Mouse (Mus musculus): ENCODE results near the gene Necab2. TPM values are rescaled to one million over a fixed set of nuclear protein-coding genes. Genes with fewer than 3 reads are reported as not detected.

The Necab2 gene
- not detected for polyA plus RNA-seq (2017; shearing (Covaris generic))

DNA sequence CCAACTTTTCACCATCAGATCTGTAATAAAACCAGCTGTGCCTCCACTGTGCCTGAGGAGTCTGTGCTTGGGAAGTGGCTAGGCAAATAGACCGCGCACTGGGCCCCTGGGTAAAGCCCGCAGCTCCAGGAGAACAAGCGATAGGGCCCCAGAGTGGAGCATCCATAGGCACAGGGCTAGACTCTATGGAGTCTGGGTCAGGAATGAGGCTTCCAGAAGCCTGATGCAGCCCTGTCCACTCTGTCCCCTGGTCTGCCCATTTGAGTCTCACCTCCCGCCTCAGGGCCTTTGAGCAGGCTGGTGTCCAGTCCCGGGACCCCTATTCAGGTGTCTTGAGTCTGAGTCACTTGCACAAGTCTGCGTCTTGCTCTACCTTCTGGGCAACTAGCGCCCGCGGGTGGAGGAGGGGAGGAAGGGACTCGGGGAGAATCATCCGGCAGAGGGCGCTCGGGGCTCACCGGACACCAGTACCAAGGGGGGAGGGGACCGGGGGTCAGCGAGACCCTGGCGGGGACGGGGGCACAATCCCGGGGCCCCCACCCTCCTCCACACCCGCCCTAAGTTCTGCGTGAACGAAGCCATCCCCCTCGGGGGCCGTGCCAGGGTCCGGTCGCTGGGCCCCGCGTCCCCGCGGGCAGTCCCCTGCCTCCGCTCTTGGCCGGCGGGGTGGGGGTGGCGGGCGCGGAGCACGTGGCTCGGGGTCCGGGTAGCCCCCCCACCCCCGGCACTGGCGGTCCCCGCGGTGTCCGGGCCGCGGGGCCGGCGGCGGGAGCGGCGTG is at the start of gene Necab2:
Necab2 (plus strand) TSS at position 509 of the 779 bp plus-strand sequence.
- peak; percentile 25 for ATAC-seq

DNA sequence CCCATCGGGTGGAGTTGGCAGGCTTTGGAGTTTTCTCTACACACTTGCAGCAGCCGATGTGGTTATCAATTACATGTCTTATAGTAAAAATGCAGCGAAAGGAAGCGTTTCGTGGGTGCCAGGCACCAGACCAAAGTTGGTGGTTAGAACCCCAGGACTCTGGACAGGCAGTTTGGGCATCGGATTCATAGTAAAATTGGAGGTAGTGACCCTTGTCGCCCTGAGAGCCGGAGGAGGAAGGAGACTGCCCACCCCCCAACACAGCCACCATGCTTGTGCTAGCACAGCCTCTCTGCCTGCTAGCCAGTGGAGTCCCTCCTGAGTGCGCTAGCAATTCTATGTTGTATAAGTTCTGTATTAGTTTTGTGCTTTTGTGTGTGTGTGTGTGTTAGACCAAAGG is 48.0 kb upstream of the Necab2 start:
- ATAC-seq, result no peak

DNA sequence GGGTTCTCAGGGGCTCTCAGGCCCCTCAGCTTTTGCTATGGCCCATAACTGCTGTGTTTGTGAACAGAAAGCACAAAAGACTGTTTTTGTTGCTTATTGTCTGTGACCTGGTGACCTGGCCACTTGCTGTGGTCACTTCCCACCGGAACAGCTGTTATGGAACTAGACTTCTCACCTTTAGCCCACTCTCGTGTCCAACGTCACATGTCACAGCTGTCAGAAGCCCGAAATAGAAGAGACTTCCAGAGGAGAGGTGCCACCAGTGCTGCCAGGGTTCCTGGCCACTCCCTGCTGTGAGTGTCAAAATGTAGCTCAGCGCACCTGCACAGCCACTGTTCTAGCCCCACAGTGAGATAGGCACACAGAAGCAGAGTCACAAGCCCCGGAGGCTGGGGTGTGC is 47.3 kb upstream of the Necab2 start:
- ATAC-seq, result no peak

DNA sequence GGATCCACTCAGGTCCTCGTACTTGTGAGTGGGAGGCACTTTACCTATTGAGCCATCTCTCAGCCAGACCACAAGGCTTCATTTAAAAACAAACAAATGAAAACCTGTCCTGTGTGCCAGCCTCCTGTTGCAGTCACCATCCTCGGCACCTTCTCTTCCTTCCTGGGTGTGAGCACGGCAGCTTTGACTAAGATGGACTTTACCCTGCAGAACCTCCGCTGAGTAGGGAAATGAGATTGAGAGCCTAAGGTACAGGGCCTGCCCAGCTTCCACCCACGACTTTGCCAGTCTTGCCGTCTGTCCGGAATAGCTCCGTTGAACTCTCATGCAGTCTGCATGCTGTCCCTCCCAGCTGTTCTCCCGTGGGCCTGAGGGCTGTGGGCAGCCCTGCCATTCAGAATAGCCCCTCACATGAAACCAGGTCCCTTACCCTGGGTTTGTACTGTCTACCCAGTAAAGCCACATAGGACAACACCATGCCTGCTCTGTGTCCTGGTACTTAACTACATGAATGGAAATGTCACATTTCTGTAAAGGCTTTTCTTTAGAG is 46.3 kb upstream of the Necab2 start:
- ATAC-seq, result no peak

DNA sequence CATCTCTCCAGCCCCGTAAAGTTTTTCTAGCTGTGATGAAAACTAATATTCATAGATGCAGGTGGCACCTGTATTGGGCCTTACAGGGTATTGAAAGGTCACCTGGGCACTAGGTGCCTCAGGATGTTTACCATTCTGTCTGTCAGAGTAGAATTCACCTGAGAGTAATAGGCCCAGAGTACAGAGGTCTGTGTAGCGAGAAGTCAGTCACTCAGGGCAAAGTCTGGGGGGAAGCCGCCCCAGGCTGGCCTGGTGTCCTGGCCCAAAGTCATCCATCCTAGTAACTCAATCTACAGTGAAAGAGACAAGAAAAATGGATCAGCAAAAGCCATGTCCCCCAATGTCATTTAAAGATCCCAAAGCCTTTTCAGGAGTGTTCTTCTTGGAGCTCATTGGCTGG is 45.6 kb upstream of the Necab2 start:
- no peak for ATAC-seq

DNA sequence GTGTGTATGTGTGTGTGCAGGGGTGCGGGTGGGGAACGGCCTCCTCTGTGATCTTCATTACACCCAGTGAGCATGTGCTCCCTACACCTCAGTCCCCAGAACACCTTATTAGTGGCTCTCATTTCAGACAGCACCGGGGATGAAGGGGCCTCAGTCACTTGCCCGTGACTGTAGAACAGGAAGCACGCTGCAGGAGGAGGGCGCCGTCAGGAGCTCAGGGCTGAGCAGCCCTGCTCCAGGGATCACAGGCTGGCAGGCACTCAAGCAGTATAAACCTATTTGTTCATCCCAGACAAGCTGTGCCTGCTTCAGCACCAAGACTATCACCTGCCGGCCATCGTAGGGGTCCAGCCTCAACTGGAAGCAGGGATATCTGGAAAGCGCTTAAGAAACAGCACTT is 42.6 kb upstream of the Necab2 start:
- no peak for ATAC-seq

DNA sequence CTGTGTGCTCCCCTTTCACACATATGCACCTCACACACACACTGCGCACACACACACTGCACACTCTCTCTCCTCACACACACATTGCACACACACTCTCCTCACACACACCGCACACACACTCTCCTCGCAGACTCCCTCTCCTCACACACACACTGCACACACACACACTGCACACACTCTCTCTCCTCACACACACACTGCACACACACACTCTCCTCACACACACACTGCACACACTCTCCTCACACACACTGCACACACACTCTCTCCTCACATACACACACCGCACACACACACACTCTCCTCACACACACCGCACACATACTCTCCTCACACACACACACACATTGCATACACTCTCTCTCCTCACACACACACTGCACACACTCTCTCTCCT is 41.9 kb upstream of the Necab2 start:
- ATAC-seq, result no peak

DNA sequence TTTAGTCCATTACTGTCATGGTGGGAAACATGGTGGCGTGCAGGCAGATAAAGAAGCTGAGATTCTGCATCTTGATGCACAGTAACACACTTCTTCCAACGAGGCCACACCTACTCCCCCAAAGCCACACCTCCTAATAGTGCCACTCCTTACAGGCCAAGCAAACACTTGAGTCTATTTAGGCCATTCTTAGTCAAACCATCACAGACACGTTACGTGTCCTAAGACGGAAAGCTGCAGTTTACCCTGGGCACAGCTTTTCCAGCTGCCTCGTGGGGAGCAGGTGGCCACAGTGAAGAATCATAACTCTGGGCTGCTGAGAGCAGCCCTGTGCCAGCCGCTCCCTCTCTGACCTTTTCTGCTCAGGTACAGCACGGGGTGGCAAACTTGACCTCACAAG is 38.2 kb upstream of the Necab2 start:
- no peak for ATAC-seq

DNA sequence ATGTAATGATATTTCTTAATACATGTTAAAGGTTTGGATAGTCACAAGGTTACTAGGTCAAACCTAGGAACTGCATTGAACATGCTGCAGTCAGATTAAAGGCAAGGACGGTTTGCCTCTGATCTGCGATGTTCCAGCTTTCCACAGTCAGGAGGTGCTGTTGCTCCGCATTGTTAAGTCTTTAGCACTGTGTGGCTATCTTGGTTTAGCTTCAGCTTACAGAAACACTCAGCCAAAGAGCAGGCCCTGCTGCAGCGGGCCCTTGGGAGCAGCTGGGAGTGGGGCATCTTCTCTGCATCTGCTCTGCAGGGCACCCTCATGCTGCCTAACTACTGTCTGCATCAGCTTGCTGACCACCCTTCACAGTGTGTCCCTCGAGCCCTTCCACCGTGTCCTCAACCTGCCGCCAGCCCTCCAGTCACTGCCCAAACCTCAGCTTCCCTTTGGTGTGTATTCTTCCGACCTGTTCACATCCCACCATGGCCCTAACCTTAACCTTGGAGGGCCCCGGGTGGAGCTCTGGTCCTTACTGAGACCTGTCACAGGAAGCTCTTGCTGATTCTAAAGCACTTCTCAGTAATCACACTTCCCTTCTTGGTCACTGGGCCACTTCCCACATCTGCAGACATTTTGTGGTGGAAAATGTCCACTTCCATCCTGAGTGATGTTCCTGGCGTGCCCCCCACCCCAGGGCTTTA is 34.3 kb upstream of the Necab2 start:
- peak; percentile 33 for ATAC-seq

DNA sequence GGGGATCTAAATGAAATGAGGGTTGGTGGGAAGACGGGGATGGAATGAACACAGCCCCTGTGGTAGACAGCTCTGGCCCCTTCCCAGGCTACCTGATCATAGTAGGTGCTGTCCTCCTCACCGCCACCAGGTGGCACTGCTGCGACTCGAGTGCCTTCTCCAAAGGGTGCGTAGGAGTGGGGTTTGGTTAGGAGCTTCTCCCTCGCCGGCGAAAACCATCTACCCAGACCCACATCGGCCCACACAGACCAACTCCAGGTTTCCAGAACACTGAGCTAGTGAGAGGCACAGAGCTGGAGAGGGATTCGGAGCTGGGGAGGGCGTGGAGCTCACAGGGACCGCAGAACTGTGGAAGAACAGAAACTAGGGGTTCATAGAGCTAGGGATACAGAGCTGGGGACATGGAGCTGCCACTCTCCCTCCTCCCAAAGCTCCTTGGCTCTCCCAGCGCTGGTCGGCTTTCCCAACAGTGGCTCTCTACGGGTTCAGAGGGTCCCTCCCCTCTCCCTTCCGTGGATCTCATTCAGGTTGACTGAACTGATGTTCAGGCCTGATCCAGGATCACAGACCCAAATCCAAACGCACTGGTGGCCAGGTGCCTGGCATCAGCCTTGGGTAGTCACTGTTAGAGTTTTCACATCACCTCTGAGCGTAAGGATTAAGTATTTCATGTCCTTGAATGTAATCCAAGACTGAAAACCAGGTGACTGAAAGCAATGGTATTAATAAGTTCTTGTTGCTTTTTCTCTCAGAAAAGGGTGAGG is 33.6 kb upstream of the Necab2 start:
- ATAC-seq, result peak; percentile 86

DNA sequence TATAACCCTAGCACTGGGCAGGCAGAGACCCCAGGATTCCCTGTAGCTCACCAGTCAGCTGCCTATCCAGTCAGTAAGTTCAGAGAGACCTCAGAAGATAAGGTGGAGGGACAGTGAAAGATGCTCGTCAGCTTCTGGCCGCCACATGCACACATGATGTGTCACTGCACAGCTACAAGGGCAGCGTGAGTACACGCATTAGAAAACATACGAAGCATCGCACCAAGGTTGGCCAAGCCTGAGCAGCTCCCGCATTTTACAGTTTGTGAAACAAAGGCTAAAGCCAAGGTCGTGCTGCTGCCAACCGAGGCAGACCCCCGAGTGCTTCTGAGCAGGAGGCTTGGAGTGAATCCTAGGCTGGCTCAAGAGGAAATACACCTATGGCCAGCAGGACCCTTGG is 32.9 kb upstream of the Necab2 start:
- ATAC-seq, result no peak

DNA sequence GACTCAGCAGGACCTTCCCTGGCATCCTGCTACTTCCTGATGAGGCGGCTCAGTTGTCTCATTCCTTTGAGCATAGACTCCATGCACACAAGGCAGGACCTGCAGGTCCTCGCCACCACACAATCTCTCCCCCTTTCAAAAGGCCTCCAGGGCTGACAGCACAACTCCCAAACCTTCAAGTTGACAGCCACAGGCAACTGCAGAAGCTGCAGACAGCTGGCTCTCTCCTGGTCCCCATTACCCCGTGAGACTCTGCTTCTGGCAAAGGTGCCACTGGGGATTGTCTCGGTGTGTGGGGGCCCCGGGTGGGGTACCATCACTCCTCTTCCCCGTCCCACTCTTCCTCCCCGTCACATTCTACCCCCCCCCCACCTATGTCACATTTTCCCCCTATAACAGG is 26.2 kb upstream of the Necab2 start:
- no peak for ATAC-seq

DNA sequence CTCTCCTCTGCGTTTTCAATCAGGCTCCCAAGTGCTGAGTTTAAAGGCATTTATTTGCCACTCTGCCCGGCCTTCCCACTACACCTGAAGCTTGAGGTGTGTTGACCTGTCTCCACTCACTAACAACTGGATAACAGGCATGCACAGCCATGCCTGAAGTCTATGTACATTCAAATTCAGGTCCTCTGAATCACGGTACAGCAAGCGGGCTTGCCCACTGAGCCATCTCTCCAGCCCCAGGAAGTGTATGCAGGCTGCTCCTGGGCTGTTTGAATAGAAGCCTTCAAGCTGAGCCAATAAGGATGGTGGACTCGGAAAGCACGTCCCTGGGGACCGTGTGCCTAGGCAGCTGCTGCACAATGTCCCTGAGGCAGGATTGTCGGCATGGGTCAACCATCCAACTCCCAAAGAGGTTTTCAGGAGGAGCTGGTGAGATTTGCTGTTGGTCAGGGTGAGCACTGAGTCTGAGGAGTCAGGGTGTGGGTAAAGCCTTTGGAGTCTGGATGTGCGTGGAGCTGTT is 24.9 kb upstream of the Necab2 start:
- no peak for ATAC-seq

DNA sequence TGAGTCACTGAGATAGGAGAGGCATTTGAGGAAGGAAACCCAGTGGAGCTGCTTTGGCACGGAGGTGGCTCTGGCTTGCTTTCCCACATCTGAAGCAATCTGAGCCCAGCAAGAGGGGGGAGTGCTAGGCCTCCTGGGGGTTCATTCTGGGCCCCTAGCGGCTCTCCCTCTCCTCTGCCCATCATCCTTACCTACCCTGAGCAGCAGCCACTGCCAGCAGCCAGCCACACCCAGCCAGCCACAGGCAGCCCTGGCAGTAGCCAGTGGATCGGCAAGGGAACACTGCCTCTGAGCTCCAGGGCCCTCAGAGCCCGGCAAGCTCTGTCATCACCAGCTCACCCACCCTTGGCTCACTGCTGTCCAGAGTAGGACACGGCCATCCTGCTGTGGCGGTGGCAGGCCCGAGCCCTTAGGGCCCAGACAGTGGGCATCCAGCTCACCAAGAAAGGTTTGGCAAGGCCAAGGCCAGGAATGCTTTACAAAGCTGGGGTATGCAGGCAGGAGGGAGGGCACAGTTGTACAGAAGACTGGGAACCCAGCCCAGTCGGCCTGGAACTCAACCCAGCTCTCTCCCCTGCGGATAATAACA is 24.3 kb upstream of the Necab2 start:
- no peak for ATAC-seq

DNA sequence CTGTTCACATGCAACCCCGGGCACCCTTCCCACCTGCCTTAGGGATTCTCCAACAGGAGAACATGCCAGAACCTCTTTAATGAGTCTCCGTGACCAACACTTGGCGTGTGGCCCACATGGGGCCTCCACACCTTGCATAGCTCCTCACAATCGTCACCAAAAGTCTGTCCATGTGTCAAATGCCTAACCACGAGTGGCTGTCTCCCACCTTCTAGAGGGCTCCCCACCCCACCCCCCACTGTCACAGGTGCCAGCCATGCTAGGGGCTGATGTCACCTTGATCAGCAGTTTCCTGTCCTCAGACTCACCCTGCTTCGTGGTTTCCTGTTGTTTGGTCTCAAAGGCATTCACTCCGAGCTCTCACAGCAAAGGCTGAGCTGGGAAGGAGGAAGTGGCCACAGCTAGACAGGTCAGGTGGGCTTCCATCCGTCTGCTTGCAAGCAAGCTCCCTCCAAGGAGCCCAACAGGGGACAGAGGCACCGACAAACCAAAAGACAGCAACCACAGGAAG is 22.8 kb upstream of the Necab2 start:
- ATAC-seq, result peak; percentile 90

DNA sequence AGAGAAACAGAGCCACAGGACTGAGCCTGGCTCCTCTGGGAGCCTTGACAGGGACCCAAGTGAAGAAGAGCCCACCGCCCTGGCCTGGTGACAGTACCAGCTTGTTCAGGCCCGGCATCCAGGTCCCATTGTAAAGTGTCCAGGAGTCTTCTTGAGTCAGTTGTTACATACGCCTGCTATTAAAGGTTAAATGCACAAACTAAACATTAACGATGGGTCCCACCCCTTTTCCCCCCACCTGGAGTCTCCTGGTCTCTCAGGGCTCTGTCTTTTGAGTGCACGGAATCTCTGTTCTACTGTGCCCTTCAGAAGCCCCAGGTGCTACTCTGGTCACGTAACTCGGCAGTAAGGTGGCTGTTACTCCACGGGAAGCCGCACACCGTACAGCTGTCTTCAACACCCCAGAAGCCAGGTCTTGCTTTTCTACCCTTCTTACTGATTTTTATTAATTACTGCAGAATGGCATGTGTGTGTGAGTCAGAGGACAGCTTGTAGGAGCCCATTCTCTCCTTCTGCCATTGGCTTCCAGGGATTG is 22.3 kb upstream of the Necab2 start:
- ATAC-seq, result peak; percentile 4

DNA sequence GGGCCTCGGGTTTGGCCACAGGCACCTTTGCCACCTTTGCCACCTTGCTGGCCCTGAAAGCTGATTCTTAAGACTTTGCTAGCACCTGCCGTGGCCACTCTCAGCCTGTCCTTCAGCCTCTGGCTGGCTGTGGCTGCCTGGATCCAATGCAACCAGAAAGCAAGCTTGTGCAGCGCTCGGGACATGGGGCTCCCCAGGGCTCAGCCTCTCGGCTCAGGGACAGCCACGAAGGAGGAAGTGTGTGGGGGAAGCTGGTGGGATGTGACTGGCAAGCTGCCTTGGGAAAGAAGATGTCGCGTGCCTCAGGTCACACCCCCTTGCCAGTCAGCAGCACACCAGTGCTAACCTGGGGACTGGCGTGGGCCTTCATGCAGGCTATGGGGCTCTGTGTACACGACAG is 21.8 kb upstream of the Necab2 start:
- ATAC-seq, result no peak

DNA sequence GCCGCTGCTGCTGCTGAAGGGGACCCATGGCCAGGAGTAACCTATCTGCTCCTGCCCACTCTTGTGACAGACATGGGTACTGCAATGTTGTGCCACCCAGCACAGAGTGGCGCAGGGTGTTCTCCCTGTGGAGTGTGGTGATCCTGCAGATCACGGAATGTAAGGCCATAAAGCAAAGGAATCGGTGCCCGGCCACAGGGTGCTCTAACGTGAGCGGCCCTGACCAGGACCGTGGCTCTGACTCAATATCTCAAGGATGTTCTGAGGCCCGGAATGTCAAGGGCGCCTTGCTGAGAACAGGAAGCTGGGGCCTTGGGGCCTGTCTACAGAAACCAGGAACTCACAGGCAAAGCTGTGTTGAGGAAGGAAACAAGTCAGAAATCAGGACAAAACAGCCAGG is 21.0 kb upstream of the Necab2 start:
- ATAC-seq, result no peak

DNA sequence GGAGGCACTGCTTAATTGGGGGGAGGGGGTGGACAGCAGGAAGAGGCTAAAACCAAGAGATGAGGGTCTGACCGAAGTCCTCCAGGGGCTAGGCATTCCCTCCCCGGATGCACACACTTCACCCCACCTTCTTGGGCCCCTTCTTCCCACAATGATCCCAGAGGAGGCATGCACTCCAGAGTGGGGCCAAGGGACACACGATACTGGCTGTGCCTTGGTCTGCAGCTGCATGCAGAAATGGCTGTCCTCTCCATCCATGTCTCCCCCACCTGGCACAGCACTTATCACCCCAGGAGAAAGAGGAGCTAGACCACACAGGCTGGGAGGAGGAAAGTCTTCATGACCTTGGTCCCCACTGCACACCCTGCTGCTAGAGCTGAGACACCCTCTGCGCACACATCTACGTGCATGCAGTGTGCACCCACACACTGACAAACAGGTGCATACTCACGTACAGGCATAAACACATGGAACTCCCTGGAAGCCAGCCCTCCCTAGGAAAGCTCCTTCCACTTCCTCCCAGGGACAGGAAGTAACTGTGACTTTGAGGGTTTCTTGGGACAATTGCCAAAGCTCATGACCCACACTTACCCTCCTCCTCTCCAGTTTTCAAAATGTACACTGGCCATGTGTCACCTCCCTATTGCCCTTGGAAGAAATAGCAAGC is 20.3 kb upstream of the Necab2 start:
- ATAC-seq, result no peak

DNA sequence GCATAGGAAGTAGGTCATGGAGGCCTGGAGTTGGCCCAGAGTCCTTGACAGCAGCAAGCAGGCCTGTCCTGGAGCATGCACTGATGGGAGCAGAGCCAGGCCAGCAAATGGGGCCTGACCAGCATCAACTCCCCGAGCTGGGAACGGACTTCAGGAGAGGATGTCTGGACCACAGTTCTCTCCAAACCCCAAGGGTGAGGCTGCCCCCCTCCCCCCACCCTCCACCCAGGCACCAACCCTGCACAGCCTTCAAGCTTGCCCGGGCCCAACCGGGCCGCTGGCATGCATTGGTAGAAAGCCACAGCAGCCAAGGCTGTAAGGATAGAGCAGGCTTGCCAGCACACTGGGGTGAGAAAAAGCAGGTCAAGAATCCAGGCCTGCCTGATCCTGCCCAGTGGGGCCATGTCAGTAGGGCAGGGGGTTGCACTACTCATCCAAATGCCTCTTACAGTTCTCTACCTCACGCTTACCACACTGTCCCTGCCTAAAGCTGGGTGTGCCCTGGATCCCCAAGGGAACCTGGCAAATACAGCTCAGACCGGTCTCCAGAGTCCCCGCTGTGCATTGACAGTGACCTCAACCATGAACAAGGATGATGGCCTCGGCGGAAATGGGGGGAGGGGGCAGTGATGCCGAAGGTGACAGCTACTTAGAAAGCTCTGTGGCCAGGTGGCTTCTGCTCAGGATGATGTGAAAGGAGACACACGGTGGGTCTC is 18.7 kb upstream of the Necab2 start:
- ATAC-seq, result no peak

DNA sequence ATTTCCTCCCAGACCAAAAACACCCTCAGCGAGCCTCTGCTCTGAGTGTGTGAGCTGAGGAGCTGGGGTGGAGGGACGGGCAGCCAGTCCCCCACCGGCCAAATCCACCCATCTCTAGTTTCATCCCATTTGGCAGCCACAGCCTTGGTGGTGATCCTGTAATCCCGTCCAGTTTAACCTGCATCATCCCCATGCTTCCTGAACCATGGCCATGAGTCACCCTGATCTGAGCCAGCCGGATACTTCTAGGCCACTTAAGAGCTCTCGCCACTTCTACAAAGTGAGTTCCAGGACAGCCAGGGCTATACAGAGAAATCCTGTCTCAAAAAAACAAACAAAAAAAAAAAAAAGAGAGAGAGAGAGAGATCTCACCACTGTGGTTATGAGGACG is 18.2 kb upstream of the Necab2 start:
- no peak for ATAC-seq

All from inflammation-experienced regulatory T-cells, adult 6 months (primary cell).